ENCODE assay signal across 8 mouse cellular contexts in genomic region chr14:52044901-52045678, GRCm38 (mm10). TPM values are rescaled to one million over a fixed set of nuclear protein-coding genes. Genes with fewer than 3 reads are reported as not detected.
A peak's percentile ranks its signal among the peaks of the same experiment; 100 is the strongest.
DNase-seq lines count a peak whose midpoint lies in the region; ATAC-seq lines count a peak whose summit lies in the region.

No protein-coding gene starts in this region.

- H3K9ac ChIP-seq in embryonic facial prominence, embryonic 12.5 days, result no peak overlapping the region
- no peak overlapping the region for H3K9ac ChIP-seq in intestine, embryonic 14.5 days (ENCODE audit: low read length)

- 9% methylated on average over 8 of the region's 8 CpGs for WGBS in embryonic facial prominence, embryonic 12.5 days
- WGBS in intestine, embryonic 14.5 days, result 3% methylated on average over 8 of the region's 8 CpGs

- H3K4me1 ChIP-seq in embryonic facial prominence, embryonic 12.5 days, result 0 out of 2 replicates have a peak, but pooled peaks cover 3% of the 10 kb centered on the region
- H3K4me1 ChIP-seq in intestine, embryonic 14.5 days (replicated peaks; ENCODE audit: control insufficient read depth, insufficient read depth, low read length), result peaks cover 4% of the 10 kb centered on the region; the same call in 1 of the 2 replicates

- ATAC-seq in embryonic facial prominence, embryonic 12.5 days (ENCODE audit: insufficient number of reproducible peaks, insufficient read depth, low FRiP score, low TSS enrichment), result peak; percentile 81
- peak; percentile 58; the same call in 1 of the 2 replicates for ATAC-seq in intestine, embryonic 14.5 days (replicated peaks; ENCODE audit: low FRiP score, low TSS enrichment, low read depth)

- no peaks in the 10 kb centered on the region for H3K9me3 ChIP-seq in embryonic facial prominence, embryonic 12.5 days
- no peaks in the 10 kb centered on the region for H3K9me3 ChIP-seq in intestine, embryonic 14.5 days (ENCODE audit: control insufficient read depth, low read length)

- DNase-seq in layer of hippocampus, adult 11-12 months (ENCODE audit: low spot score), result peak; percentile 28
- no peak for DNase-seq in layer of hippocampus, adult 9-11 months
- peak; percentile 86 for DNase-seq in R1 (ENCODE audit: low read depth, low spot score)
- DNase-seq in intestine, embryonic 14.5 days (ENCODE audit: low spot score), result peak; percentile 63
- peak; percentile 12 for DNase-seq in lung, postnatal 25 days (ENCODE audit: low spot score)
- DNase-seq in thymus, adult 18-20 months, result peak; percentile 8 to 13
- DNase-seq in layer of hippocampus, postnatal 36 days, result no peak

- H3K27ac ChIP-seq in embryonic facial prominence, embryonic 12.5 days, result 0 out of 2 replicates have a peak overlapping the region, but pooled peaks have one; percentile 13
- H3K27ac ChIP-seq in intestine, embryonic 14.5 days (ENCODE audit: low read depth), result no peak overlapping the region

- 0 out of 2 replicates have a peak overlapping the region, but pooled peaks have one; percentile 8 for H3K4me2 ChIP-seq in embryonic facial prominence, embryonic 12.5 days (replicated peaks)
- H3K4me2 ChIP-seq in intestine, embryonic 14.5 days (ENCODE audit: low read length), result no peak overlapping the region

- H3K27me3 ChIP-seq in embryonic facial prominence, embryonic 12.5 days, result no peaks in the 10 kb centered on the region
- no peaks in the 10 kb centered on the region for H3K27me3 ChIP-seq in intestine, embryonic 14.5 days (replicated peaks; ENCODE audit: control insufficient read depth, insufficient read depth, low read length)

- H3K36me3 ChIP-seq in embryonic facial prominence, embryonic 12.5 days, result no peaks in the 10 kb centered on the region
- no peaks in the 10 kb centered on the region for H3K36me3 ChIP-seq in intestine, embryonic 14.5 days (ENCODE audit: control insufficient read depth, insufficient read depth, low read length)

- H3K4me3 ChIP-seq in embryonic facial prominence, embryonic 12.5 days, result no peak overlapping the region
- H3K4me3 ChIP-seq in intestine, embryonic 14.5 days (ENCODE audit: low read depth, low read length), result no peak overlapping the region

RNA-seq across cellular contexts. Expression of gene Olfr221, which starts 2.8 kb away (rescaled TPM):
- not detected in 2 replicates for polyA plus RNA-seq in embryonic facial prominence, embryonic 12.5 days (2016; fragmentation: Nextera tagmentation; extraction: Ambion mirVana)
- polyA plus RNA-seq in intestine, embryonic 14.5 days (2014; fragmentation: Nextera tagmentation; extraction: Ambion mirVana), result not detected in 2 replicates
- not detected for total RNA-seq in layer of hippocampus, postnatal 36 days (2021)

RNA-seq across cellular contexts. Expression of gene Zfp219, which starts 24.6 kb away (rescaled TPM):
- polyA plus RNA-seq in embryonic facial prominence, embryonic 12.5 days (2016; fragmentation: Nextera tagmentation; extraction: Ambion mirVana), result 56.7 and 60.6 TPM in 2 replicates
- polyA plus RNA-seq in intestine, embryonic 14.5 days (2014; fragmentation: Nextera tagmentation; extraction: Ambion mirVana), result 31.9 and 34.0 TPM in 2 replicates
- 10 to 100 TPM; 42.5 to 44.4 TPM for total RNA-seq in layer of hippocampus, postnatal 36 days (2021)

RNA-seq across cellular contexts. Expression of gene Tmem253, which starts 29.6 kb away (rescaled TPM):
- polyA plus RNA-seq in embryonic facial prominence, embryonic 12.5 days (2016; fragmentation: Nextera tagmentation; extraction: Ambion mirVana), result 0.51 and 0.63 TPM in 2 replicates
- 6.8 and 8.5 TPM in 2 replicates for polyA plus RNA-seq in intestine, embryonic 14.5 days (2014; fragmentation: Nextera tagmentation; extraction: Ambion mirVana)
- total RNA-seq in layer of hippocampus, postnatal 36 days (2021), result under 1 TPM in 1 of 2 experiments, not detected in 1; 0.65 TPM

RNA-seq across cellular contexts. Expression of gene Hnrnpc, which starts 58.7 kb away (rescaled TPM):
- 778 and 818 TPM in 2 replicates for polyA plus RNA-seq in embryonic facial prominence, embryonic 12.5 days (2016; fragmentation: Nextera tagmentation; extraction: Ambion mirVana)
- 530 and 607 TPM in 2 replicates for polyA plus RNA-seq in intestine, embryonic 14.5 days (2014; fragmentation: Nextera tagmentation; extraction: Ambion mirVana)
- total RNA-seq in layer of hippocampus, postnatal 36 days (2021), result 100 to 1,000 TPM; 279 to 281 TPM

Comparison
In these comparisons a context has a peak if more than half of its experiments do, and no peak if none do; other contexts are left out.
1. DNase-seq: peak in layer of hippocampus, adult 11-12 months (single experiment), R1 (single experiment), intestine, embryonic 14.5 days (single experiment), lung, postnatal 25 days (single experiment) and thymus, adult 18-20 months (2 of 2); none in layer of hippocampus, adult 9-11 months (single experiment) and layer of hippocampus, postnatal 36 days (0 of 2).